Mouse (Mus musculus): ENCODE results near the gene Tomt. TPM values are rescaled to one million over a fixed set of nuclear protein-coding genes. Genes with fewer than 3 reads are reported as not detected.

The Tomt gene
- total and polyA plus RNA-seq, 2 experiments from 2014 or later, result 0.23 TPM; not detected in 1

DNA sequence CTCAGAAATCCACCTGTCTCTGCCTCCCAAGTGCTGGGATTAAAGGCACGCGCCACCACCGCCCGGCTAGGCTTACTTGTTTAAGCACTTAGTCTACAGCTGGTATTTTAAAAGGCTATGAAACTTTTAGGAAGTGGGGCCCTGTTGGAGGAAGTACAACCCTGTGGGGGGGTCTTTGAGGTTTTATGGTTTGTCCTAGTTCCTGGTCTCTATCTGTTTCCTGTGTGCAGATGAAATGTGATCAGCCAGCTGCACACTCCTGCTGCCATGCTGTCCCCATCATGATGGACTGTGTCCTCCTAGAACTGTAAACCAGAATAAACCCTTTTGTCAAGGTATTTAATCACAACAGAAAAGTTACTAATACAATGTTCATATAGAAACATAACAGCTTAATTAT is 22.0 kb downstream of the Tomt start:
- Histone ChIP-seq H3K4me2 (ENCODE audit: low read depth, low read length, poor library complexity, severe bottlenecking) (no peak overlapping the region), H3K36me3 (ENCODE audit: insufficient read depth, low read length) (no peaks in the 10 kb centered on the region), H3K4me3 (ENCODE audit: low read depth, low read length) (no peak overlapping the region), H3K27me3 (ENCODE audit: insufficient read depth, low read length) (no peaks in the 10 kb centered on the region), H3K9me3 (ENCODE audit: low read length) (no peaks in the 10 kb centered on the region), H3K9ac (replicated peaks; ENCODE audit: low read length, poor library complexity, severe bottlenecking) (no peak overlapping the region), H3K27ac (ENCODE audit: low read depth, low read length) (no peak overlapping the region), H3K4me1 (ENCODE audit: insufficient read depth, low read length) (no peaks in the 10 kb centered on the region)
- 94% methylated on average over 4 of the region's 4 CpGs for WGBS
- TF ChIP-seq CTCF (IDR thresholded peaks at IDR 0.05), result no peak
- no peak for ATAC-seq (ENCODE audit: low FRiP score)
- DNase-seq (ENCODE audit: low spot score), result no peak

DNA sequence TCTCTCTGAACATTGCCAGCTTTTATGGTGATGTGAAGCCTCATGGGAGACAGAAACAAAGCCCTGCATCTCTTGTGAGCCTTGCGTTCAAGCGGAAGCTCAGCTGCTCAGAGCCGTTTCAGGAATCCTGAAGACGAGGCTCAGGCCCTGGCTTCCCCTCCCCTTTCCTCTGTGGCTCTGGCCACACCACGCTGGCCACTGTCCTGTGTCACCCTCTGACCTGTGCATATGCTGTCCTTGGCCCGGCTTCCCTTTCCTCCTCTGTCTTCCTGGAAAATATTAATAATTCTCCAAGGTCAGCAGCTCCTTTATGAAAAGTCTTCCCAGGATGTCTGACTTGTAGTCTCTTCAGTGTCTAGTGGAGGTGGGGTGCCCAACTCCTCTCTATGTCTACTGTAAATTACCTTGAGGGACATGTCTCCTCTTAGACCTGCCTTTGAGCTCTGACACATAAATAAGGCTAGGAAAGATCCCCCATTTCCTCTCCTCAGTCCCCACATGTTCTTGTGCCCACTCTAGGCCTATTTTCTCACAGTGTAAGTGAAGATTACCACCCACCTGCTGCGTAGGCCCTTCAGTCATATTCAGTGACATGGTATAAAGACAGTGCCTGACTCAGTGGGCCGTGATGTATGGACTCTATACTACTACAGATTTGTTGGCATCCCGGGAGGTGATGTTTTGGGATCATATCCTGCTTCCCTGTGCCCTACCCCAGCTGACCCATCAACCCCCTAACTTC is 23.6 kb downstream of the Tomt start:
- Histone ChIP-seq H3K4me2 (ENCODE audit: low read depth, low read length, poor library complexity, severe bottlenecking) (no peak overlapping the region), H3K36me3 (ENCODE audit: insufficient read depth, low read length) (no peaks in the 10 kb centered on the region), H3K4me1 (ENCODE audit: insufficient read depth, low read length) (no peaks in the 10 kb centered on the region), H3K4me3 (ENCODE audit: low read depth, low read length) (no peak overlapping the region), H3K27me3 (ENCODE audit: insufficient read depth, low read length) (no peaks in the 10 kb centered on the region), H3K9me3 (ENCODE audit: low read length) (no peaks in the 10 kb centered on the region), H3K27ac (ENCODE audit: low read depth, low read length) (no peak overlapping the region), H3K9ac (replicated peaks; ENCODE audit: low read length, poor library complexity, severe bottlenecking) (no peak overlapping the region)
- ATAC-seq (ENCODE audit: low FRiP score) (no peak), DNase-seq (ENCODE audit: low spot score) (no peak)
- 66% methylated on average over 9 of the region's 9 CpGs for WGBS
- TF ChIP-seq CTCF (IDR thresholded peaks at IDR 0.05), result no peak

DNA sequence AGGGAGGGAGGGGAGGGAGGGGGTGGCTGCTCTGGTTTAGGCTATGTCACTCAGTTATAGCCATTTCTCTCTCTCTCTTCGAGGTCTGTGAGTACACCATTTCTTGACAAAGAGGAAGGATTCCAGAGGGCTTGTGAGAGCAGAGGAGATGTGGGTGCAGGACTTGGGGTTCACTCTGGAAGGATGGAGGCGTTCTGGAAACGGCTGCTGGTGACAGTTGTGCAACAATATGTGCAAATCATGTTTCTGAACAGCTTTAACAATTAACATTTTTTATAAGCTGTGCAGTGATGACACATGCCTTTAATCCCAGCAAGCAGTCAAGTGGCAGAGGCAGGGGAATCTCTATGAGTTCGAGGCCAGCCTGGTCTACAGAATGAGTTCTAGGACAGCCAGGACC is 25.3 kb downstream of the Tomt start:
- Histone ChIP-seq H3K9me3 (ENCODE audit: low read length) (no peaks in the 10 kb centered on the region), H3K4me1 (ENCODE audit: insufficient read depth, low read length) (no peaks in the 10 kb centered on the region), H3K4me2 (ENCODE audit: low read depth, low read length, poor library complexity, severe bottlenecking) (no peak overlapping the region), H3K36me3 (ENCODE audit: insufficient read depth, low read length) (no peaks in the 10 kb centered on the region), H3K27me3 (ENCODE audit: insufficient read depth, low read length) (no peaks in the 10 kb centered on the region), H3K9ac (replicated peaks; ENCODE audit: low read length, poor library complexity, severe bottlenecking) (no peak overlapping the region), H3K27ac (ENCODE audit: low read depth, low read length) (no peak overlapping the region), H3K4me3 (ENCODE audit: low read depth, low read length) (no peak overlapping the region)
- no peak for DNase-seq (ENCODE audit: low spot score)
- no peak for TF ChIP-seq CTCF (IDR thresholded peaks at IDR 0.05)
- ATAC-seq (ENCODE audit: low FRiP score), result no peak
- 82% methylated on average over 4 of the region's 4 CpGs for WGBS

DNA sequence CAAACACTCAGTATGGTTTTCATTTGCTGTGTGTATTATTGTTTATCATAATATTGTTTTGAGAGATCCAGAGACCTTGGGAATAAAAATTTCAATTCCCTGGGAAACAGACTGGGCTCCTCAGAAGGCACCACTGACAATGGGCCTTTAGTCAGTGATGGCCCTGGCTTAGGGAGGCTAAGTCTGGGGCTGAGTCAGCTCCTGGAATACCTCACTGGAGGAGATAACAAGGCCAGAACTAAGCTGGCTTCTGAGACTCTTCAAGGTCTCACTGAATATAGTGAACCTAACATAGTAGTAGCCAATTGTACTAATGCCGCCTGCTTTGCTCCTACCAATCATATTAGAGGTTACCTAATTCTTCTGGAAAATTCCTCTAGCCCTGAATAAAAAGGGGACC is 30.2 kb downstream of the Tomt start:
- ATAC-seq (ENCODE audit: low FRiP score), result no peak
- Histone ChIP-seq H3K36me3 (ENCODE audit: insufficient read depth, low read length) (no peaks in the 10 kb centered on the region), H3K9me3 (ENCODE audit: low read length) (no peaks in the 10 kb centered on the region), H3K27ac (ENCODE audit: low read depth, low read length) (no peak overlapping the region), H3K27me3 (ENCODE audit: insufficient read depth, low read length) (no peaks in the 10 kb centered on the region), H3K4me1 (ENCODE audit: insufficient read depth, low read length) (no peaks in the 10 kb centered on the region), H3K4me3 (ENCODE audit: low read depth, low read length) (no peak overlapping the region), H3K9ac (replicated peaks; ENCODE audit: low read length, poor library complexity, severe bottlenecking) (no peak overlapping the region), H3K4me2 (ENCODE audit: low read depth, low read length, poor library complexity, severe bottlenecking) (no peak overlapping the region)
- no peak for DNase-seq (ENCODE audit: low spot score)
- TF ChIP-seq CTCF (IDR thresholded peaks at IDR 0.05), result no peak
- 100% methylated on average over 1 of the region's 1 CpGs for WGBS

DNA sequence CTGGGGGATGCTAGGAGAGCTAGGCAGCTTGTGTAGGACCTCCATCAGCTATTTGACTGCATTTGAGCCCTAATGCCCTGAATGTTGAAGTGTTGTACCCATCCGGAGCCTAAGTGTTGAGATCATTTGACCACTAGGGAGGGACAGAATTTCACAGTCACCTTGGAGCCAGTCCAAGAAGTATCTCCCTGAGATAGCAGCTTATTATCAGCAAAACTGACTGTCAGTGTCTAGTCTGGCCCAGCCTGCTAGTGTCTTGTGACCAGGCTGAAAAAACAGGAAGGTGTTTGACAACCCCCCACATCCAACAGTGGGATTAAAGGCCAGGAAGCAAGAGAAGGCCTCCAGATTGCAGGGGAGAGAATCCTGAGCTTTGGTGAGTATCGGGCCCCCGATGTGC is 34.9 kb downstream of the Tomt start:
- H3K4me1 ChIP-seq (ENCODE audit: insufficient read depth, low read length), result no peaks in the 10 kb centered on the region
- TF ChIP-seq CTCF (IDR thresholded peaks at IDR 0.05), result no peak
- no peak for ATAC-seq (ENCODE audit: low FRiP score)
- WGBS, result 75% methylated on average over 3 of the region's 3 CpGs
- H3K36me3 ChIP-seq (ENCODE audit: insufficient read depth, low read length), result no peaks in the 10 kb centered on the region
- H3K27ac ChIP-seq (ENCODE audit: low read depth, low read length), result no peak overlapping the region
- H3K4me2 ChIP-seq (ENCODE audit: low read depth, low read length, poor library complexity, severe bottlenecking), result no peak overlapping the region
- H3K27me3 ChIP-seq (ENCODE audit: insufficient read depth, low read length), result no peaks in the 10 kb centered on the region
- H3K9me3 ChIP-seq (ENCODE audit: low read length), result no peaks in the 10 kb centered on the region
- no peak overlapping the region for H3K4me3 ChIP-seq (ENCODE audit: low read depth, low read length)
- DNase-seq (ENCODE audit: low spot score), result no peak
- H3K9ac ChIP-seq (replicated peaks; ENCODE audit: low read length, poor library complexity, severe bottlenecking), result no peak overlapping the region

DNA sequence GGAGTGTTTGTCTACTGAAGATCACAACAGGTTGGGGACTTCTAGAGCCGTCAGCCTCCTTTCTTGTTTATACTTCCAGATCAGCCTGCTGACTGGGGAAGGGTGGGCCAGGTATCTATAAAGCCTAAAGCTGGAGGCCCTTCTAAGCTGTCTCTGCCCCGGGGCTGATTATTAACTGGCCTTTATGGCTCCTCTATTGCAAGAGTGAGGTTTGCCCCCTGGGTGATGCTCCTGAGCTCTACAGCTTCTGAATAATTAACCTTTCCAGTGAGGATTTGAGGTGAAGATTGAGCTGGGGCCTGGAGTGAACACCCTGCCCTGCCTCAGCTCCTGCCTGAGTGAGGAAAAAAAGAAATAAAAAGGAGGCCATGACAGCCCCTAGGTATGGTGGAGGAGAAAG is 35.5 kb downstream of the Tomt start, which contains the start of gene Folr1:
TSS of gene Folr1 (minus strand) at position 160 of the 400 bp plus-strand sequence.
- no peak within 1 kb of the TSS for H3K4me2 ChIP-seq (ENCODE audit: low read depth, low read length, poor library complexity, severe bottlenecking)
- WGBS, result 85% methylated on average over 2 of the region's 2 CpGs
- H3K27me3 ChIP-seq (ENCODE audit: insufficient read depth, low read length), result no peaks in the 10 kb centered on the region
- no peaks in the 10 kb centered on the region for H3K36me3 ChIP-seq (ENCODE audit: insufficient read depth, low read length)
- no peaks in the 10 kb centered on the region for H3K9me3 ChIP-seq (ENCODE audit: low read length)
- H3K27ac ChIP-seq (ENCODE audit: low read depth, low read length), result no peak within 1 kb of the TSS
- ATAC-seq (ENCODE audit: low FRiP score) (no peak), DNase-seq (ENCODE audit: low spot score) (no peak)
- H3K4me3 ChIP-seq (ENCODE audit: low read depth, low read length), result no peak within 1 kb of the TSS
- H3K4me1 ChIP-seq (ENCODE audit: insufficient read depth, low read length), result no peaks in the 10 kb centered on the region
- H3K9ac ChIP-seq (replicated peaks; ENCODE audit: low read length, poor library complexity, severe bottlenecking), result no peak within 1 kb of the TSS
- TF ChIP-seq CTCF (IDR thresholded peaks at IDR 0.05), result no peak
